ENCODE assay signal across 9 mouse cellular contexts in the genomic region with DNA sequence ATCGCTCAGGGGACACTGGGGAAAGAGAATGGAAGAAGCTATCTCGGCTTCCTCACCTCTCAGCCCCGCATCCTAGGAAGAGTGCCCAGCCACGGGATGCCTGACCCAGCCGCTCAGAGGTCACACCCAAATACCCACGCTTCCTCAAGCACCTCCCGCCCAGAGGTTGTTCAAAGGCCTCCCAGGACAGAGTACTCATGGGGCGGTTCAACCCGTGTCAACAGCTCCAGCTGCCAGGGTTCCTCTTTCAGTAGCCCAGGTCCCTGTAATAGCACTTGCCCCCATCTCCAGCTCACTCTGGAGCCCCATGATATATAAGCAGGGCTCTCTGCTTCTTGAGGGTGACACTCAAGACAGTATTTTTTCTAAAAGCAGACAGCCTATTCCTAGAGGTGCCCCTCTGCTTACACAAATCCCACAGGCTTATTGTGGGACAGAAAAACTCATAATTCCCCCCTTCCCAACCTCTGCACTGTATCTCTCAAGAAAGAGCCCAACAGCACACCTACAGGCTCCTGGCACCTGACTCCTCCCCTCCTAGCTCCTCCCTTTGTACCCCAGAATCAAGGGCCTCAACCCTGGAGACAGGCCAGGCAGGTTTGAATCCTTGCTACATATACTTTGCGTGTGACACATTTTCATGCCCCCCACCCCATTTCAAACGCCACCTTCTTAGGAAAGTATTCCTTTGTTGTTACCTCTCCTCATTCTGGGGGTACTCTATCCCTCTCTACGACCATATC. TPM values are rescaled to one million over a fixed set of nuclear protein-coding genes. Genes with fewer than 3 reads are reported as not detected.
A peak's percentile ranks its signal among the peaks of the same experiment; 100 is the strongest.
DNase-seq lines count a peak whose midpoint lies in the region; ATAC-seq lines count a peak whose summit lies in the region.
"Had no signal": no experiment of that assay in that cellular context is flagged by ENCODE, and none has a peak within 500 bp of the region (broad histone marks: within the 10 kb centered on the region; RNA-seq: fewer than 3 reads in every experiment).

No protein-coding gene starts in this region.

- no peaks in the 10 kb centered on the region for H3K9me3 ChIP-seq in heart, embryonic 11.5 days (replicated peaks; ENCODE audit: control insufficient read depth, low read length)
- H3K9me3 ChIP-seq in limb, embryonic 12.5 days: no peaks in the 10 kb centered on the region
- H3K9me3 ChIP-seq in midbrain, embryonic 13.5 days: no peaks in the 10 kb centered on the region

- H3K4me2 ChIP-seq in heart, embryonic 11.5 days: peak overlapping the region; percentile 96
- H3K4me2 ChIP-seq in limb, embryonic 12.5 days: peak overlapping the region; percentile 92
- H3K4me2 ChIP-seq in midbrain, embryonic 13.5 days (replicated peaks): peak overlapping the region; percentile 88

- no peak for ATAC-seq in heart, embryonic 11.5 days (replicated peaks; ENCODE audit: insufficient number of reproducible peaks, low FRiP score, low TSS enrichment)
- peak; percentile 36 for ATAC-seq in erythroblast, adult 5-6 weeks (replicated peaks; ENCODE audit: low FRiP score, poor library complexity, severe bottlenecking)
- no peak for ATAC-seq in limb, embryonic 12.5 days (ENCODE audit: insufficient number of reproducible peaks, insufficient read depth, low FRiP score, low TSS enrichment, low read depth)
- no peak for ATAC-seq in midbrain, embryonic 13.5 days
- ATAC-seq in megakaryocyte-erythroid progenitor cell, adult 5-6 weeks (replicated peaks; ENCODE audit: low FRiP score, low TSS enrichment, poor library complexity, severe bottlenecking): no peak
- ATAC-seq: Patski had no signal

- H3K36me3 ChIP-seq in heart, embryonic 11.5 days (ENCODE audit: control insufficient read depth, insufficient read depth, low read length): no peaks in the 10 kb centered on the region
- H3K36me3 ChIP-seq in limb, embryonic 12.5 days: peaks cover 22% of the 10 kb centered on the region
- peaks cover 24% of the 10 kb centered on the region for H3K36me3 ChIP-seq in midbrain, embryonic 13.5 days

- WGBS in heart, embryonic 11.5 days (ENCODE audit: insufficient replicate concordance): 65% methylated on average over 12 of the region's 12 CpGs
- 63% methylated on average over 12 of the region's 12 CpGs for WGBS in limb, embryonic 12.5 days
- WGBS in midbrain, embryonic 13.5 days: 75% methylated on average over 12 of the region's 12 CpGs

- no peaks in the 10 kb centered on the region for H3K27me3 ChIP-seq in heart, embryonic 11.5 days (ENCODE audit: control insufficient read depth, insufficient read depth, low read length)
- no peaks in the 10 kb centered on the region for H3K27me3 ChIP-seq in limb, embryonic 12.5 days
- H3K27me3 ChIP-seq in midbrain, embryonic 13.5 days: no peaks in the 10 kb centered on the region
- H3K27me3 ChIP-seq: Patski had no signal

- peak overlapping the region; percentile 40; the same call in 1 of the 2 replicates for H3K9ac ChIP-seq in heart, embryonic 11.5 days (ENCODE audit: low read depth, low read length)
- no peak overlapping the region for H3K9ac ChIP-seq in limb, embryonic 12.5 days (replicated peaks)
- no peak overlapping the region for H3K9ac ChIP-seq in midbrain, embryonic 13.5 days (replicated peaks)

- no peak overlapping the region for H3K27ac ChIP-seq in heart, embryonic 11.5 days (ENCODE audit: low read depth, low read length)
- H3K27ac ChIP-seq in limb, embryonic 12.5 days: no peak overlapping the region
- H3K27ac ChIP-seq in midbrain, embryonic 13.5 days: no peak overlapping the region

- peak overlapping the region; percentile 84; the same call in 1 of the 2 replicates for H3K4me3 ChIP-seq in heart, embryonic 11.5 days (ENCODE audit: low read depth, low read length)
- peak overlapping the region; percentile 71 for H3K4me3 ChIP-seq in limb, embryonic 12.5 days (replicated peaks)
- peak overlapping the region; percentile 64; the same call in 1 of the 2 replicates for H3K4me3 ChIP-seq in midbrain, embryonic 13.5 days (replicated peaks)

- H3K4me1 ChIP-seq in heart, embryonic 11.5 days (ENCODE audit: control insufficient read depth, insufficient read depth, low read length): peaks cover 24% of the 10 kb centered on the region
- H3K4me1 ChIP-seq in limb, embryonic 12.5 days (replicated peaks): peaks cover 27% of the 10 kb centered on the region
- H3K4me1 ChIP-seq in midbrain, embryonic 13.5 days (replicated peaks): peaks cover 43% of the 10 kb centered on the region

- DNase-seq in heart, adult 9 months (ENCODE audit: low spot score in 2 of 2): no peak
- DNase-seq in layer of hippocampus, adult 8-10 months (ENCODE audit: low spot score in 2 of 2): no peak
- no peak for DNase-seq in urinary bladder, postnatal 25 days (ENCODE audit: low spot score)

RNA-seq across cellular contexts. Expression of a gene that starts 2.6 kb away (rescaled TPM):
- polyA plus RNA-seq in heart, embryonic 11.5 days (2014; fragmentation: Nextera tagmentation; extraction: Ambion mirVana): 5.3 and 6.7 TPM in 2 replicates
- 53.8 and 59.1 TPM in 2 replicates for total RNA-seq in erythroblast, adult 5-6 weeks (2015; ENCODE audit: low replicate concordance)
- total RNA-seq in erythroblast, adult 5-6 weeks (2017; ENCODE audit: low replicate concordance): 164 and 194 TPM in 2 replicates
- 12.2 and 13.6 TPM in 2 replicates for polyA plus RNA-seq in limb, embryonic 12.5 days (2016; fragmentation: Nextera tagmentation; extraction: Ambion mirVana)
- polyA plus RNA-seq in midbrain, embryonic 13.5 days (2015; fragmentation: Nextera tagmentation; extraction: Ambion mirVana): 12.5 and 13.3 TPM in 2 replicates
- 10 to 100 TPM; 22.0 to 28.9 (median 26.5) TPM for total RNA-seq in layer of hippocampus, adult 8-10 months (2022)
- 16.0 and 24.9 TPM in 2 replicates for total RNA-seq in megakaryocyte-erythroid progenitor cell, adult 5-6 weeks (2014; fragmentation: Nextera tagmentation)
- 13.5 and 15.2 TPM in 2 replicates for total RNA-seq in megakaryocyte-erythroid progenitor cell, adult 5-6 weeks (2017)

RNA-seq across cellular contexts. Expression of a gene that starts 3.4 kb away (rescaled TPM):
- 2.3 and 2.7 TPM in 2 replicates for polyA plus RNA-seq in heart, embryonic 11.5 days (2014; fragmentation: Nextera tagmentation; extraction: Ambion mirVana)
- 25.4 and 27.4 TPM in 2 replicates for total RNA-seq in erythroblast, adult 5-6 weeks (2015; ENCODE audit: low replicate concordance)
- total RNA-seq in erythroblast, adult 5-6 weeks (2017; ENCODE audit: low replicate concordance): 33.7 and 37.7 TPM in 2 replicates
- polyA plus RNA-seq in limb, embryonic 12.5 days (2016; fragmentation: Nextera tagmentation; extraction: Ambion mirVana): 3.1 and 3.4 TPM in 2 replicates
- 2.2 and 2.6 TPM in 2 replicates for polyA plus RNA-seq in midbrain, embryonic 13.5 days (2015; fragmentation: Nextera tagmentation; extraction: Ambion mirVana)
- 10 to 100 TPM; 11.2 to 12.5 (median 11.7) TPM for total RNA-seq in layer of hippocampus, adult 8-10 months (2022)
- 18.8 and 20.3 TPM in 2 replicates for total RNA-seq in megakaryocyte-erythroid progenitor cell, adult 5-6 weeks (2014; fragmentation: Nextera tagmentation)
- total RNA-seq in megakaryocyte-erythroid progenitor cell, adult 5-6 weeks (2017): 10.1 and 12.5 TPM in 2 replicates

RNA-seq across cellular contexts. Expression of a gene that starts 19.8 kb away (rescaled TPM):
- 10.4 and 11.6 TPM in 2 replicates for polyA plus RNA-seq in heart, embryonic 11.5 days (2014; fragmentation: Nextera tagmentation; extraction: Ambion mirVana)
- 35.2 and 39.5 TPM in 2 replicates for total RNA-seq in erythroblast, adult 5-6 weeks (2015; ENCODE audit: low replicate concordance)
- total RNA-seq in erythroblast, adult 5-6 weeks (2017; ENCODE audit: low replicate concordance): 24.2 and 29.0 TPM in 2 replicates
- polyA plus RNA-seq in limb, embryonic 12.5 days (2016; fragmentation: Nextera tagmentation; extraction: Ambion mirVana): 16.9 and 19.4 TPM in 2 replicates
- polyA plus RNA-seq in midbrain, embryonic 13.5 days (2015; fragmentation: Nextera tagmentation; extraction: Ambion mirVana): 13.7 and 15.9 TPM in 2 replicates
- 100 to 1,000 TPM; 198 to 216 (median 204) TPM for total RNA-seq in layer of hippocampus, adult 8-10 months (2022)
- 97.9 and 123 TPM in 2 replicates for total RNA-seq in megakaryocyte-erythroid progenitor cell, adult 5-6 weeks (2014; fragmentation: Nextera tagmentation)
- total RNA-seq in megakaryocyte-erythroid progenitor cell, adult 5-6 weeks (2017): 49.1 and 74.7 TPM in 2 replicates

RNA-seq across cellular contexts. Expression of a gene that starts 32.7 kb away (rescaled TPM):
- polyA plus RNA-seq in heart, embryonic 11.5 days (2014; fragmentation: Nextera tagmentation; extraction: Ambion mirVana): 20.5 and 25.0 TPM in 2 replicates
- 3.3 and 3.6 TPM in 2 replicates for total RNA-seq in erythroblast, adult 5-6 weeks (2015; ENCODE audit: low replicate concordance)
- total RNA-seq in erythroblast, adult 5-6 weeks (2017; ENCODE audit: low replicate concordance): 2.4 and 2.6 TPM in 2 replicates
- polyA plus RNA-seq in limb, embryonic 12.5 days (2016; fragmentation: Nextera tagmentation; extraction: Ambion mirVana): 22.3 and 24.3 TPM in 2 replicates
- polyA plus RNA-seq in midbrain, embryonic 13.5 days (2015; fragmentation: Nextera tagmentation; extraction: Ambion mirVana): 4.4 and 5.7 TPM in 2 replicates
- total RNA-seq in layer of hippocampus, adult 8-10 months (2022): 10 to 100 TPM; 39.0 to 61.0 (median 49.4) TPM
- 8.7 and 18.9 TPM in 2 replicates for total RNA-seq in megakaryocyte-erythroid progenitor cell, adult 5-6 weeks (2014; fragmentation: Nextera tagmentation)
- 6.2 and 8.6 TPM in 2 replicates for total RNA-seq in megakaryocyte-erythroid progenitor cell, adult 5-6 weeks (2017)

RNA-seq across cellular contexts. Expression of a gene that starts 38.3 kb away (rescaled TPM):
- polyA plus RNA-seq in heart, embryonic 11.5 days (2014; fragmentation: Nextera tagmentation; extraction: Ambion mirVana): 0.68 and 0.83 TPM in 2 replicates
- 3.1 and 4.8 TPM in 2 replicates for total RNA-seq in erythroblast, adult 5-6 weeks (2015; ENCODE audit: low replicate concordance)
- 0.56 and 1.2 TPM in 2 replicates for total RNA-seq in erythroblast, adult 5-6 weeks (2017; ENCODE audit: low replicate concordance)
- 2.7 and 2.9 TPM in 2 replicates for polyA plus RNA-seq in limb, embryonic 12.5 days (2016; fragmentation: Nextera tagmentation; extraction: Ambion mirVana)
- 56.2 and 62.0 TPM in 2 replicates for polyA plus RNA-seq in midbrain, embryonic 13.5 days (2015; fragmentation: Nextera tagmentation; extraction: Ambion mirVana)
- total RNA-seq in layer of hippocampus, adult 8-10 months (2022): 10 to 100 TPM in 3 of 4 experiments, 1 to 10 TPM in 1; 8.9 to 14.3 (median 11.7) TPM
- 0.40 and 0.57 TPM in 2 replicates for total RNA-seq in megakaryocyte-erythroid progenitor cell, adult 5-6 weeks (2014; fragmentation: Nextera tagmentation)
- total RNA-seq in megakaryocyte-erythroid progenitor cell, adult 5-6 weeks (2017): 0.91 TPM in 1 of 2 replicates, not detected in the other
